Mouse (Mus musculus) cerebellum, adult 2 months (tissue): ENCODE measurements at regions not wholly inside any gene's neighbourhood (a gene's known extent, or its start where the extent isn't known, plus 50 kb on each side); places are given as distances from the start of the nearest gene placed in this dataset.

Experiments used
- CTCF ChIP-seq: fragments of 200-500 bp; IDR thresholded peaks from 2 replicates; pipeline ENCODE4 v1.5.1; 2011; ENCODE audit warnings: low read depth, mild to moderate bottlenecking, control low read depth, low read length, moderate library complexity, borderline replicate concordance; ENCODE audit not compliant: insufficient read depth
- POLR2A ChIP-seq: fragments of 200-500 bp; IDR thresholded peaks from 2 replicates; pipeline ENCODE4 v1.6.1; 2011; ENCODE audit warnings: low read length, control low read depth, borderline replicate concordance; ENCODE audit not compliant: insufficient read depth

- TF ChIP-seq CTCF, result no peak
- TF ChIP-seq POLR2A, result no peak
Observed at GRCm38 (mm10) chr5:118891131-118891530, 330.7 kb downstream of the Med13l start.
